Mouse (Mus musculus): ENCODE measurements around the gene Shcbp1l. TPM values are rescaled to one million over a fixed set of nuclear protein-coding genes. Genes with fewer than 3 reads are reported as not detected.
"Not testable (repeated sequence)": the region's sequence is repeated elsewhere in the genome, so short reads cannot be mapped to it uniquely, and the experiment has no call there.

Shcbp1l gene
- polyA plus RNA-seq, 1 experiment from 2014 or later: 0.27 TPM

DNA sequence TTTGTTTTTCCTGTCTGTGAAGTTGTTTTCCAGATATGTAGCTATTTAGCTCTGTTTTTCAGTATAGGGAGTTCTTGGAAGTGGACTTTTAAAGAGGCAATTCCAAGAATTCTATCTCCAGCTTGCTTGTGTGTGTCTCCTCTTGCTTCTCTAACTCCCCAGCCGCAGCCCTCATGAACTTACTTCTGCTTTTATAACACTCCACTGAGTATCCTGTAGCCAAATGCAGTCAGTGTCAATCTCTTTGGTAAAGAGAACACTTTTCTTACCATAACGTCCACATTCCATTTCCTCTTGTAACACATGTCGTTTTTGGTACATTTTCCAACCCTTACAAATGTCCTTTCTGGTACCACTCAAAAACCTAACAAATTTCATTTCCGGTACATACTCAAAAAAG, 14.0 kb upstream of the Shcbp1l start:
- ATAC-seq (ENCODE audit: low FRiP score, low read depth): not testable (repeated sequence)
- 100% methylated on average over 1 of the region's 4 CpGs for WGBS

GRCm38 (mm10) chr1:153411723-153412122, 13.2 kb upstream of the Shcbp1l start:
- Histone ChIP-seq H3K4me2 (replicated peaks) (no peak overlapping the region), H3K4me3 (no peak overlapping the region), H3K4me1 (no peaks in the 10 kb centered on the region), H3K27ac (no peak overlapping the region), H3K27me3 (replicated peaks) (no peaks in the 10 kb centered on the region), H3K36me3 (no peaks in the 10 kb centered on the region), H3K9ac (no peak overlapping the region), H3K9me3 (no peaks in the 10 kb centered on the region)
- ATAC-seq (ENCODE audit: low FRiP score, low read depth): no peak
- 89% methylated on average over 6 of the region's 6 CpGs for WGBS

More for the DNA sequence above, 14.0 kb upstream of the Shcbp1l start:
- H3K27me3 ChIP-seq (replicated peaks); H3K9ac ChIP-seq; H3K4me1 ChIP-seq; H3K9me3 ChIP-seq; H3K4me3 ChIP-seq; H3K36me3 ChIP-seq; H3K4me2 ChIP-seq (replicated peaks); H3K27ac ChIP-seq: not testable (repeated sequence)

DNA sequence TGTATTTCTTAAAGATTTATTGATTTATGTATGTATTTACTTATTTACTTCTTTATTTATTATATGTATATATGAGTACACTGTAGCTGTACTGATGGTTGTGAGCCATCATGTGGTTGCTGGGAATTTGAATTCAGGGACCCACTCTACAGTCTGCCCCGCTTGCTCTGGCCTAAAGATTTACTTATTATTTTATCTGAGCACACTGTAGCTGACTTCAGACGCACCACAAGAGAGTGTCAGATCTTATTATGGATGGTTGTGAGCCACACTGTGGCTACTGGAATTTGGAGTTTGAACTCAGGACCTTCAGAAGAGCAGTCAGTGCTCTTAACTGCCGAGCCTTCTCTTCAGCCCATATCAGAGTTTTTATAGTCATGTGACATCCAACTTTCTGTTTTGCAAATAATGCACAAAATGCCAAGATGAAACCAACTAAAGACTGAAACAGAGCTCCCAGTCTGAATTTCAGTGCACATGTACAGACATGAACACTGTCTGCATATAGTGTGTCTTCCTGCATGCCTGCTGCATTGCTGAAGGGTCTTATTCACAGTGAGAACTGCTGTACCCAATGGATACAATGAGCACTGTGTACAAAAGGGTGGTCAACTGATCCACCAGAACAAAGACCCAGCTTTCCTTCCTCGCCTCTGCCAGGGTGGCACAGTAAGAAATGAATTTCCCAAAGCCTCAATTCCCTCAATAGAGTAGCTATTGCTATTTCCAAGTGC, 12.1 kb upstream of the Shcbp1l start:
- H3K27ac ChIP-seq; H3K9ac ChIP-seq; H3K4me3 ChIP-seq; H3K4me2 ChIP-seq (replicated peaks); H3K9me3 ChIP-seq; H3K27me3 ChIP-seq (replicated peaks); H3K36me3 ChIP-seq; ATAC-seq (ENCODE audit: low FRiP score, low read depth); H3K4me1 ChIP-seq: not testable (repeated sequence)
- WGBS: 73% methylated on average over 3 of the region's 4 CpGs

DNA sequence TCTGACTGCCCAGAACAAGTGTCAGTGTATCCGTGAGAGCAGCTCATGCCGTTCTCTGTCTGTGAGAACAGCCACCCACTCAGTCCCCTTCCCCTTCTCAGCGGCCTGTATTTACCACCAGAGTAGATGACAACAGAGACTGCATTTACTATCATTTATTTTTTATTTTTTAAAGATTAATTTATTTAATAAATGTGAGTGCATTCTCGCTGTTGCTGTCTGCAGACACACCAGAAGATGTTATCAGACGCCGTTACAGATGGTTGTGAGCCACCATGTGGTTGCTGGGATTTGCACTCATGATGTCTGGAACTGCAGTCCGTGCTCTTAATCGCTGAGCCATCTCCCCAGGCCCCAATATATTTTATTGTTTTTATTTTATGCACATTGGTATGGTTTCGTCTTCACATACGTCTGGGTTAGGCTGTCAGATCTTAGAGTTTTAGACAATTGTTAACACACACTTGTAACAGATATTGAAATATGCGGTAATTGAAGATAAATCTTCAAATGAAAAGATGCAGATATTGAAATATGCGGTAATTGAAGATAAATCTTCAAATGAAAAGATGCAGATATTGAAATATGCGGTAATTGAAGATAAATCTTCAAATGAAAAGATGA, 11.5 kb upstream of the Shcbp1l start:
- H3K36me3 ChIP-seq; H3K4me3 ChIP-seq; ATAC-seq (ENCODE audit: low FRiP score, low read depth); H3K9me3 ChIP-seq; H3K27ac ChIP-seq; H3K4me2 ChIP-seq (replicated peaks); H3K4me1 ChIP-seq; H3K9ac ChIP-seq; H3K27me3 ChIP-seq (replicated peaks): not testable (repeated sequence)
- 83% methylated on average over 13 of the region's 13 CpGs for WGBS

GRCm38 (mm10) chr1:153414114-153414723, 10.7 kb upstream of the Shcbp1l start:
- not testable (repeated sequence) for H3K4me3 ChIP-seq; H3K36me3 ChIP-seq; H3K9me3 ChIP-seq; H3K4me2 ChIP-seq (replicated peaks); ATAC-seq (ENCODE audit: low FRiP score, low read depth); H3K4me1 ChIP-seq; H3K27me3 ChIP-seq (replicated peaks); H3K9ac ChIP-seq; H3K27ac ChIP-seq
- 91% methylated on average over 24 of the region's 24 CpGs for WGBS

DNA sequence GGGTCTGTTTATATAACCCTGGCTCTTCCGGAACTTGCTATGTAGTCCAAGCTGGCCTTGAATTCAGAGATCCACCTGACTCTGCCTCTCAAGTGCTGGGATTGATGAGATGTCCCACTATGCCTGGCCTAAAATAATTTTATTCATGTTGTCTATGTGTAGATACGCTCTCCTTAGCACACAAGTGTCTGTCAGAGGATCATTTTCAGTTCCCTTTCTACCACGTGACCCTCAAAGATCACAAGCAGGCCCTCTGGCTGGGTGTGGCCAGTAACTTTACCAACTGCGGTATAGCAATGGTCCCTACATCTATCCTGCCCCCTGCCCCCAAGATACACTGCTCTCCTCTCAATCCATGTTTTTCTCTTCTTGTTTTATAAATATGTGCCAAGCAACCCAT, 10.0 kb upstream of the Shcbp1l start:
- Histone ChIP-seq H3K27me3 (replicated peaks) (no peaks in the 10 kb centered on the region), H3K9me3 (no peaks in the 10 kb centered on the region), H3K27ac (no peak overlapping the region), H3K9ac (no peak overlapping the region), H3K4me3 (no peak overlapping the region), H3K4me2 (replicated peaks) (no peak overlapping the region), H3K36me3 (no peaks in the 10 kb centered on the region), H3K4me1 (no peaks in the 10 kb centered on the region)
- ATAC-seq (ENCODE audit: low FRiP score, low read depth): no peak
- WGBS: 88% methylated on average over 4 of the region's 4 CpGs

DNA sequence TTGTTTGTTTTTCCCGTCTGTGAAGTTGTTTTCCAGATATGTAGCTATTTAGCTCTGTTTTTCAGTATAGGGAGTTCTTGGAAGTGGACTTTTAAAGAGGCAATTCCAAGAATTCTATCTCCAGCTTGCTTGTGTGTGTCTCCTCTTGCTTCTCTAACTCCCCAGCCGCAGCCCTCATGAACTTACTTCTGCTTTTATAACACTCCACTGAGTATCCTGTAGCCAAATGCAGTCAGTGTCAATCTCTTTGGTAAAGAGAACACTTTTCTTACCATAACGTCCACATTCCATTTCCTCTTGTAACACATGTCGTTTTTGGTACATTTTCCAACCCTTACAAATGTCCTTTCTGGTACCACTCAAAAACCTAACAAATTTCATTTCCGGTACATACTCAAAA, 9.2 kb upstream of the Shcbp1l start:
- not testable (repeated sequence) for H3K4me1 ChIP-seq; H3K36me3 ChIP-seq; H3K27me3 ChIP-seq (replicated peaks); H3K4me2 ChIP-seq (replicated peaks); H3K27ac ChIP-seq; ATAC-seq (ENCODE audit: low FRiP score, low read depth); H3K9ac ChIP-seq; H3K4me3 ChIP-seq; H3K9me3 ChIP-seq
- whole genome bisulfite sequencing: 86% methylated on average over 3 of the region's 5 CpGs

GRCm38 (mm10) chr1:153416271-153416832, 8.6 kb upstream of the Shcbp1l start:
- ATAC-seq (ENCODE audit: low FRiP score, low read depth); H3K9me3 ChIP-seq: not testable (repeated sequence)

GRCm38 (mm10) chr1:153417805-153418204, 7.2 kb upstream of the Shcbp1l start:
- H3K27me3 ChIP-seq (replicated peaks); H3K9ac ChIP-seq; H3K36me3 ChIP-seq; H3K9me3 ChIP-seq; ATAC-seq (ENCODE audit: low FRiP score, low read depth); H3K4me3 ChIP-seq; H3K4me2 ChIP-seq (replicated peaks); H3K27ac ChIP-seq; H3K4me1 ChIP-seq: not testable (repeated sequence)
- 64% methylated on average over 4 of the region's 4 CpGs for WGBS

More at GRCm38 (mm10) chr1:153416271-153416832, 8.6 kb upstream of the Shcbp1l start:
- H3K4me1 ChIP-seq; H3K27ac ChIP-seq; H3K4me3 ChIP-seq; H3K4me2 ChIP-seq (replicated peaks); H3K9ac ChIP-seq; H3K36me3 ChIP-seq; H3K27me3 ChIP-seq (replicated peaks): not testable (repeated sequence)
- WGBS: 86% methylated on average over 3 of the region's 3 CpGs

GRCm38 (mm10) chr1:153424271-153424670, 691 bp upstream of the Shcbp1l start:
- no peaks in the 10 kb centered on the region for H3K9me3 ChIP-seq
- H3K4me2 ChIP-seq (replicated peaks): peak overlapping the region; percentile 97
- H3K27ac ChIP-seq: no peak overlapping the region
- peaks cover 10% of the 10 kb centered on the region for H3K27me3 ChIP-seq (replicated peaks)
- peaks cover 10% of the 10 kb centered on the region; the same call in 1 of the 2 replicates for H3K4me1 ChIP-seq
- no peaks in the 10 kb centered on the region for H3K36me3 ChIP-seq
- H3K4me3 ChIP-seq: no peak overlapping the region
- peak; percentile 37; the same call in 1 of the 2 replicates for ATAC-seq (ENCODE audit: low FRiP score, low read depth)
- H3K9ac ChIP-seq: no peak overlapping the region
- 45% methylated on average over 12 of the region's 12 CpGs for WGBS

DNA sequence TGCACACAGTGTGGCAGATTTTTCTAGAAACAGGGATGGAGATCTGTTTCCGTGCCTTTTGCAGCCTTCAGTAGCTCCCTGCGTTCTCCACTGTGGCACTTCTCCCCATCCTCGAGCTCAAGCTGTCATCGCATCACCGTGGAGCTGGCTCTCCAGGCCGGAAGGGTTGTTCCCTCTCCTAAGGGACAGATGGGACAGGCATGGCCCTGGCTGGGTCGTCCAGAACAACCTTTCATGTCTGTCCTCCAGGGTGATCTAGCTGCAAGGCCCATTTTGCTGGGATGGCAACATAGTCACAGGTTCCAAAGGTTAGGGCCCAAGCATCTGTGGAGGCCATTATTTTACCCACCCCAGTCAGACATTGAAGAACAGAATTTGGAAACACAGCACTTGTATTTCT, 6.2 kb downstream of the Shcbp1l start:
- 80% methylated on average over 7 of the region's 7 CpGs for WGBS
- Histone ChIP-seq H3K4me1 (no peaks in the 10 kb centered on the region), H3K27me3 (replicated peaks) (no peaks in the 10 kb centered on the region), H3K27ac (no peak overlapping the region), H3K4me3 (no peak overlapping the region), H3K36me3 (no peaks in the 10 kb centered on the region), H3K9me3 (no peaks in the 10 kb centered on the region), H3K4me2 (replicated peaks) (no peak overlapping the region), H3K9ac (no peak overlapping the region)
- ATAC-seq (ENCODE audit: low FRiP score, low read depth): no peak

- 88% methylated on average over 10 of the region's 10 CpGs for WGBS
- Histone ChIP-seq H3K27me3 (replicated peaks) (no peaks in the 10 kb centered on the region), H3K9me3 (no peaks in the 10 kb centered on the region), H3K27ac (no peak overlapping the region), H3K9ac (no peak overlapping the region), H3K4me2 (replicated peaks) (no peak overlapping the region), H3K4me1 (no peaks in the 10 kb centered on the region), H3K4me3 (no peak overlapping the region), H3K36me3 (no peaks in the 10 kb centered on the region)
- ATAC-seq (ENCODE audit: low FRiP score, low read depth): no peak
Observed at GRCm38 (mm10) chr1:153431701-153432100, 6.7 kb downstream of the Shcbp1l start.

Measured in neural tube, embryonic 12.5 days (tissue).